Mouse (Mus musculus): ENCODE measurements around the gene Ipo8. TPM values are rescaled to one million over a fixed set of nuclear protein-coding genes. Genes with fewer than 3 reads are reported as not detected.

Gene Ipo8
- total and polyA plus RNA-seq, 2 experiments from 2014 or later, result 9.7 to 19.3 TPM

GRCm38 (mm10) chr6:148831728-148832121 lies 458 bp upstream of the Ipo8 start:
- no peaks in the 10 kb centered on the region for H3K27me3 ChIP-seq (ENCODE audit: control insufficient read depth, insufficient read depth, low read length)
- H3K27ac ChIP-seq (ENCODE audit: low read depth), result no peak overlapping the region
- TF ChIP-seq CTCF (IDR thresholded peaks at IDR 0.05; ENCODE audit: low read depth) (no peak), EP300 (IDR thresholded peaks at IDR 0.05; ENCODE audit: low read depth) (no peak)
- no peak overlapping the region for H3K9ac ChIP-seq (replicated peaks; ENCODE audit: low read depth, low read length)
- WGBS, result 39% methylated on average over 3 of the region's 3 CpGs
- no peak for DNase-seq (ENCODE audit: low spot score)
- H3K4me3 ChIP-seq (ENCODE audit: low read depth, low read length), result peak overlapping the region; percentile 82
- H3K36me3 ChIP-seq (replicated peaks; ENCODE audit: control insufficient read depth, insufficient read depth, low read length), result no peaks in the 10 kb centered on the region
- 0 out of 2 replicates have a peak, but pooled peaks have one; percentile 1 for ATAC-seq (ENCODE audit: insufficient read depth, low read depth)
- peaks cover 5% of the 10 kb centered on the region; the same call in 1 of the 2 replicates for H3K9me3 ChIP-seq (replicated peaks; ENCODE audit: control insufficient read depth, low read length)
- H3K4me2 ChIP-seq (ENCODE audit: low read depth, low read length), result peak overlapping the region; percentile 53
- H3K4me1 ChIP-seq (ENCODE audit: control insufficient read depth, insufficient read depth), result peaks cover 9% of the 10 kb centered on the region

GRCm38 (mm10) chr6:148830355-148830747 lies 916 bp downstream of the Ipo8 start:
- Histone ChIP-seq H3K36me3 (replicated peaks; ENCODE audit: control insufficient read depth, insufficient read depth, low read length) (no peaks in the 10 kb centered on the region), H3K9ac (replicated peaks; ENCODE audit: low read depth, low read length) (peak overlapping the region; percentile 77), H3K4me1 (ENCODE audit: control insufficient read depth, insufficient read depth) (peaks cover 9% of the 10 kb centered on the region), H3K9me3 (replicated peaks; ENCODE audit: control insufficient read depth, low read length) (peaks cover 5% of the 10 kb centered on the region; the same call in 1 of the 2 replicates), H3K4me3 (ENCODE audit: low read depth, low read length) (peak overlapping the region; percentile 82), H3K27me3 (ENCODE audit: control insufficient read depth, insufficient read depth, low read length) (no peaks in the 10 kb centered on the region), H3K27ac (ENCODE audit: low read depth) (peak overlapping the region; percentile 38; the same call in 1 of the 2 replicates), H3K4me2 (ENCODE audit: low read depth, low read length) (peak overlapping the region; percentile 98)
- TF ChIP-seq EP300 (IDR thresholded peaks at IDR 0.05; ENCODE audit: low read depth) (no peak), CTCF (IDR thresholded peaks at IDR 0.05; ENCODE audit: low read depth) (no peak)
- DNase-seq (ENCODE audit: low spot score) (no peak), ATAC-seq (ENCODE audit: insufficient read depth, low read depth) (no peak)
- 15% methylated on average over 3 of the region's 3 CpGs for WGBS

- Histone ChIP-seq H3K27ac (ENCODE audit: low read depth) (no peak overlapping the region), H3K27me3 (ENCODE audit: control insufficient read depth, insufficient read depth, low read length) (no peaks in the 10 kb centered on the region), H3K9me3 (replicated peaks; ENCODE audit: control insufficient read depth, low read length) (no peaks in the 10 kb centered on the region), H3K9ac (replicated peaks; ENCODE audit: low read depth, low read length) (no peak overlapping the region), H3K36me3 (replicated peaks; ENCODE audit: control insufficient read depth, insufficient read depth, low read length) (peaks cover 17% of the 10 kb centered on the region; the same call in 1 of the 2 replicates), H3K4me2 (ENCODE audit: low read depth, low read length) (no peak overlapping the region), H3K4me3 (ENCODE audit: low read depth, low read length) (no peak overlapping the region), H3K4me1 (ENCODE audit: control insufficient read depth, insufficient read depth) (peaks cover 9% of the 10 kb centered on the region)
- DNase-seq (ENCODE audit: low spot score), result no peak
- 97% methylated on average over 4 of the region's 4 CpGs for WGBS
- TF ChIP-seq CTCF (IDR thresholded peaks at IDR 0.05; ENCODE audit: low read depth) (no peak), EP300 (IDR thresholded peaks at IDR 0.05; ENCODE audit: low read depth) (no peak)
- ATAC-seq (ENCODE audit: insufficient read depth, low read depth), result no peak
Measured at GRCm38 (mm10) chr6:148826119-148826518, 5.1 kb downstream of the Ipo8 start.

GRCm38 (mm10) chr6:148818624-148819343 lies 12.5 kb downstream of the Ipo8 start:
- Histone ChIP-seq H3K27me3 (ENCODE audit: control insufficient read depth, insufficient read depth, low read length) (no peaks in the 10 kb centered on the region), H3K4me1 (ENCODE audit: control insufficient read depth, insufficient read depth) (no peaks in the 10 kb centered on the region), H3K9me3 (replicated peaks; ENCODE audit: control insufficient read depth, low read length) (no peaks in the 10 kb centered on the region), H3K36me3 (replicated peaks; ENCODE audit: control insufficient read depth, insufficient read depth, low read length) (peaks cover 64% of the 10 kb centered on the region), H3K27ac (ENCODE audit: low read depth) (no peak overlapping the region), H3K9ac (replicated peaks; ENCODE audit: low read depth, low read length) (no peak overlapping the region), H3K4me3 (ENCODE audit: low read depth, low read length) (no peak overlapping the region), H3K4me2 (ENCODE audit: low read depth, low read length) (no peak overlapping the region)
- ATAC-seq (ENCODE audit: insufficient read depth, low read depth), result no peak
- no peak for TF ChIP-seq CTCF (IDR thresholded peaks at IDR 0.05; ENCODE audit: low read depth)
- TF ChIP-seq EP300 (IDR thresholded peaks at IDR 0.05; ENCODE audit: low read depth), result no peak
- WGBS, result 80% methylated on average over 4 of the region's 4 CpGs
- no peak for DNase-seq (ENCODE audit: low spot score)

- Histone ChIP-seq H3K36me3 (replicated peaks; ENCODE audit: control insufficient read depth, insufficient read depth, low read length) (peaks cover 63% of the 10 kb centered on the region), H3K9me3 (replicated peaks; ENCODE audit: control insufficient read depth, low read length) (no peaks in the 10 kb centered on the region), H3K27ac (ENCODE audit: low read depth) (no peak overlapping the region), H3K4me1 (ENCODE audit: control insufficient read depth, insufficient read depth) (no peaks in the 10 kb centered on the region), H3K9ac (replicated peaks; ENCODE audit: low read depth, low read length) (no peak overlapping the region), H3K4me2 (ENCODE audit: low read depth, low read length) (no peak overlapping the region), H3K27me3 (ENCODE audit: control insufficient read depth, insufficient read depth, low read length) (no peaks in the 10 kb centered on the region), H3K4me3 (ENCODE audit: low read depth, low read length) (no peak overlapping the region)
- 83% methylated on average over 5 of the region's 5 CpGs for WGBS
- no peak for DNase-seq (ENCODE audit: low spot score)
- ATAC-seq (ENCODE audit: insufficient read depth, low read depth), result no peak
- no peak for TF ChIP-seq EP300 (IDR thresholded peaks at IDR 0.05; ENCODE audit: low read depth)
- no peak for TF ChIP-seq CTCF (IDR thresholded peaks at IDR 0.05; ENCODE audit: low read depth)
Measured at GRCm38 (mm10) chr6:148816751-148817150, 14.5 kb downstream of the Ipo8 start.

Data from heart, postnatal 0 days (tissue).